Mouse (Mus musculus) bone marrow macrophage, adult 2 months (primary cell): ENCODE results near the gene Ppp6r2. TPM values are rescaled to one million over a fixed set of nuclear protein-coding genes. Genes with fewer than 3 reads are reported as not detected.

ENCODE experiments used
- H3K27ac ChIP-seq: 2 replicates; pipeline ENCODE4 v1.5.1; 2012; ENCODE audit warnings: low read depth, low read length; ENCODE audit not compliant: insufficient read depth
- H3K4me1 ChIP-seq: 2 replicates; pipeline ENCODE4 v1.6.1; 2012; ENCODE audit warnings: low read length; ENCODE audit not compliant: control insufficient read depth, insufficient read depth
- H3K4me3 ChIP-seq: 2 replicates; pipeline ENCODE4 v1.5.1; 2012; ENCODE audit warnings: mild to moderate bottlenecking, low read length, moderate library complexity; ENCODE audit not compliant: insufficient read depth
- CTCF ChIP-seq: IDR thresholded peaks from 2 replicates; pipeline ENCODE4 v1.5.1; 2012; ENCODE audit warnings: low read depth, mild to moderate bottlenecking, low read length, moderate library complexity
- POLR2A ChIP-seq: IDR thresholded peaks from 2 replicates; pipeline ENCODE4 v1.6.1; 2012; ENCODE audit warnings: mild to moderate bottlenecking, low read depth, low read length, borderline replicate concordance
- polyA plus RNA-seq: library from polyadenylated mRNA; stranded (reverse); fragments of >200 nt; gene quantifications from 2 replicates; pipeline ENCODE4 v1.2.4, GENCODE M21; 2012; ENCODE audit not compliant: missing spikeins, insufficient read depth, insufficient read length

The Ppp6r2 gene
- polyA plus RNA-seq, 1 experiment = 31.6 TPM

GRCm38 (mm10) chr15:89207457-89207856 is 3.9 kb upstream of the Ppp6r2 start:
- Histone ChIP-seq H3K4me3 (no peak overlapping the region), H3K4me1 (peaks cover 3% of the 10 kb centered on the region; the same call in 1 of the 2 replicates), H3K27ac (no peak overlapping the region)
- no peak for TF ChIP-seq CTCF
- TF ChIP-seq POLR2A = no peak

GRCm38 (mm10) chr15:89209886-89210761 is 1.2 kb upstream of the Ppp6r2 start:
- H3K27ac ChIP-seq = peak overlapping the region; percentile 19
- TF ChIP-seq CTCF = peak; percentile 57
- TF ChIP-seq POLR2A = no peak
- H3K4me3 ChIP-seq = peak overlapping the region; percentile 40
- peaks cover 3% of the 10 kb centered on the region; the same call in 1 of the 2 replicates for H3K4me1 ChIP-seq

- Histone ChIP-seq H3K4me3 (peak overlapping the region; percentile 91), H3K4me1 (peaks cover 7% of the 10 kb centered on the region; the same call in 1 of the 2 replicates), H3K27ac (peak overlapping the region; percentile 22; the same call in 1 of the 2 replicates)
- TF ChIP-seq POLR2A = no peak
Measured at GRCm38 (mm10) chr15:89211716-89212461, 536 bp downstream of the Ppp6r2 start.

GRCm38 (mm10) chr15:89212495-89212894 is 1.1 kb downstream of the Ppp6r2 start:
- no peak overlapping the region; the same call in 1 of the 2 replicates for H3K4me3 ChIP-seq
- no peak overlapping the region for H3K27ac ChIP-seq
- TF ChIP-seq CTCF = no peak
- TF ChIP-seq POLR2A = no peak
- H3K4me1 ChIP-seq = peaks cover 7% of the 10 kb centered on the region; the same call in 1 of the 2 replicates

GRCm38 (mm10) chr15:89213517-89213916 is 2.2 kb downstream of the Ppp6r2 start:
- no peak overlapping the region for H3K27ac ChIP-seq

GRCm38 (mm10) chr15:89214953-89215352 is 3.6 kb downstream of the Ppp6r2 start:
- Histone ChIP-seq H3K4me3 (no peak overlapping the region), H3K4me1 (peaks cover 7% of the 10 kb centered on the region; the same call in 1 of the 2 replicates), H3K27ac (no peak overlapping the region)
- TF ChIP-seq CTCF (no peak), POLR2A (no peak)

More at GRCm38 (mm10) chr15:89213517-89213916, 2.2 kb downstream of the Ppp6r2 start:
- peaks cover 7% of the 10 kb centered on the region; the same call in 1 of the 2 replicates for H3K4me1 ChIP-seq
- TF ChIP-seq POLR2A (no peak), CTCF (no peak)
- H3K4me3 ChIP-seq = no peak overlapping the region

- no peak overlapping the region for H3K4me3 ChIP-seq
- TF ChIP-seq CTCF = no peak
- TF ChIP-seq POLR2A = no peak
- H3K4me1 ChIP-seq = peaks cover 7% of the 10 kb centered on the region; the same call in 1 of the 2 replicates
- no peak overlapping the region for H3K27ac ChIP-seq
Measured at GRCm38 (mm10) chr15:89215611-89216233, 4.4 kb downstream of the Ppp6r2 start.

- peaks cover 7% of the 10 kb centered on the region; the same call in 1 of the 2 replicates for H3K4me1 ChIP-seq
- TF ChIP-seq POLR2A (no peak), CTCF (no peak)
- H3K27ac ChIP-seq = no peak overlapping the region
- H3K4me3 ChIP-seq = no peak overlapping the region
Measured at GRCm38 (mm10) chr15:89233586-89233985, 22.2 kb downstream of the Ppp6r2 start.

- H3K27ac ChIP-seq = no peak overlapping the region
- H3K4me1 ChIP-seq = peaks cover 9% of the 10 kb centered on the region
- no peak overlapping the region for H3K4me3 ChIP-seq
- TF ChIP-seq CTCF (no peak), POLR2A (no peak)
Measured at GRCm38 (mm10) chr15:89234052-89234451, 22.7 kb downstream of the Ppp6r2 start.
